Mouse (Mus musculus) olfactory bulb, adult 2 months (tissue): ENCODE results near the gene Qsox2.

Source experiments
- CTCF ChIP-seq: fragments of 200-500 bp; IDR thresholded peaks from 2 replicates; pipeline ENCODE4 v1.5.1; 2012; ENCODE audit warnings: low read depth, mild to moderate bottlenecking, low read length, moderate library complexity; ENCODE audit not compliant: insufficient read depth
- POLR2A ChIP-seq: fragments of 200-500 bp; IDR thresholded peaks from 2 replicates; pipeline ENCODE4 v1.6.1; 2012; ENCODE audit warnings: mild to moderate bottlenecking, low read depth, low read length, moderate library complexity; ENCODE audit not compliant: insufficient read depth

DNA sequence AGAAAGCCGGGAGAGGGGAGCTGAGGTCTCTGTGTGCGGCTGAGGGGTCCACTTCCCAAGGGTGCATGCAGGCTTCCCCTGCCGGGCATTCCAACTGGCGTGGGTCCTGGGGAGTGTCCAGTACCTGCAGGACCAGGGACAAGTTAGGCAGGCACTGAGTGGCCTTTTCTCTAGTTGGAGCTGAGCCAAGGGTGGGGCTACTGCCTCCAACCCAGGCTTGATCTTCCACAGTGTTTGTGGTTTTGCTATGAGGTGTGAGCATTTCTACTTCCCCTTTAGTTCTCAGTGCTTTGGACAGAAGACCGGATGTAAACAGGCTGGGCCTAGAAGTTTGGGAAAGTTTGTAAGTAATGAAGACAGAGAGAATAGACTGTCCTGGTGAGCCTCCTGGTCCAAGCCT is 48.8 kb downstream of the Qsox2 start:
- TF ChIP-seq CTCF (no peak), POLR2A (no peak)
